Mouse (Mus musculus) embryo, embryonic 9.5 days (tissue): ENCODE results near the gene Cfb.
A peak's percentile ranks its signal among the peaks of the same experiment; 100 is the strongest.

Source experiments
- DNase-seq: peaks from one replicate; pipeline ENCODE4 v3.0.0-alpha.2; 2017; ENCODE audit errors: extremely low spot score

Gene Cfb

DNA sequence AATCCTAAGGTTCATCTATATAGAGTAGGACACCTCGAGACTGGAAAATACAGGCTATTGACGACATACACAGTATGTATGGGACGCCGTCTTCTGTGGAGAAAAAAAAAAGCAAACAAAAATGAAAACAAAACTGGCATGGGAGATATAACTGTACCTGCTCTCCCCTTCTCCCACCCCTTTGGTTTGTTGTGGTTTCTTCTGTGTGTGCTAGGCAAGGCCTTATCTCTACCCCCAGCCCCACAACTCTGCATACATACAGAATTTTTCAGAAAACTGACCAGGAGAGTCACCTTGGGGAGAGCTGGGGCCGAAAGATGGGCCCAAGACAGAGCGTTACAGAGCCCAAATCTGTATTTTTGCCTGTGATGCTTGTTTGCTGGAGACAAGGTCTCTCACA is 22.4 kb upstream of the Cfb start:
- no peak for DNase-seq

DNA sequence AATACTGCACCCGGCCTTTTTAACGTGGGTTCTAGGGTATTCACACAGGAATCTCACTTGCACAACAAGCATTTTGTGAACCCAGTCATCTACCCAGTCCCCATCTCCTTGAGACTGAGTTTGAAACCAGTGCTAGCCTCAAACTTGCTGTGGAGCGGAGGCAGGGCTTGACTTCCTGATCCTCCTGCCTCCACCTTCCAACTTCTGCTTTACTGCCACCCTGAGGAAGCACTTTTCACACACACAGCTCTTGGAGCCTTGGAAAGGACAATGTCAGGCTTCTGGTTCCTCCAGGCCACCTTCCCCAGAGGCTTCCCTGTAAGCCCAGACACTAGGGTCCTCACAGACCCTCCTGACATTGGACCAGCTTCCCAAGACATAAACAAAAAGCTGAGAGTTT is 21.0 kb upstream of the Cfb start:
- DNase-seq: no peak

DNA sequence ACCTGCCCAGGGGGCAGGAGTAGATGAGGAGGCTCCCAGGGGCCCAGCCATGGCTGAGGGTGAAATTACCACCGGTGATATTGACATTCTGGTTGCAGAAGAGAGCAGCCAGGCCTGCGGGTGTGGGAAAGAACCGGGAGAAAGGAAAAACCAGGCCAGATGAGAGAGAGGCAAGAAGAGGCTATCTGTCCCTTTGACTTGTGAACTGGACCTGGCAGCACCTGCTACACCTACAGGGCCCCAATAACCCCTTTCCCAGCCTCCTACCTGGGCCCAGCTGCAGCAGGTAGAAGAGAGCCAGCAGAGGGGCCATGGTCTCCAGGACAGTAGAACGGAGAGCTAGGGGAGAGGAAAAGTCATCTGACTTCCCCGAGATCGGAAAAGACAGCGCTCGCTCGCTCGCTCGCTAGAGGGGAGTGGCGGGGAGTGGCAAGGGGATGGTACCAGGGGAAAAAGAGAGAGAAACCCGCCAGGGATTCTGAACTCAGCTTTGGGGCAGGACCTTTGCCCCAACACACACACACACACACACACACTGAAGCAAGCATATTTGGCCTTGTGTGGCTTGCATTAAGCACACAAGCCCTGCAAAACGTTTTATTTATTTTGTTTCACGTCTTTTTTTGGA is 19.5 kb upstream of the Cfb start, which contains the start of gene Gm20547:
Gm20547 (minus strand) TSS at position 360 of the 628 bp plus-strand sequence.
- DNase-seq: no peak

GRCm38 (mm10) chr17:34881166-34881565 is 18.8 kb upstream of the Cfb start:
- no peak for DNase-seq

DNA sequence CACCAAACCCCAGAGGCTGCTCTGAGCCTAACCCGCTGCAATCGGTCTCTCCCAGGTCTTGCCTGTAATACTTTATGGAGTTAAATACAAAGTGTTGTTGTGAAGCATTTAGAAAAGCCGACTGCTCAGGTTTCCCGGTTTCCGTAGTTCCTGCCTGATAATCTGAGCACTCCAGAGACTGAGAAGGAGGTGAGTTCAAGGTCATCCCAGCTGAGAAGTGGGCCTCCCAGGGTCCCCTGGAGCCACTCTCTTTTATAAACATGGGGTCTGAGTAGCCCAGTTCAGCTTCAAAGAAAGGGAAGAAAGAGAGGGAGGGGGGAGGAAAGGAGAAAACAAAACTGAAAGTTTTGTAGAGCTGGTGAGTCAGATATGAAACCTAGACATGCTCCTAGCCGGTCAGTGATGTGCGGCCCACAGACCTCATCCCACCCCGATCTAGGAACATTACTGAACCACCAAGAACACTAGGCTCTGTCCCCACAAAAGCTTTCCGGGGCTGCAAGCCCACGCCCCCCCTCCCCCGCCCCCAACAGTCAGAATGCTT is 17.1 kb upstream of the Cfb start, which contains the start of gene Zbtb12:
Zbtb12 (plus strand) TSS at position 148 of the 544 bp plus-strand sequence.
- DNase-seq: no peak

DNA sequence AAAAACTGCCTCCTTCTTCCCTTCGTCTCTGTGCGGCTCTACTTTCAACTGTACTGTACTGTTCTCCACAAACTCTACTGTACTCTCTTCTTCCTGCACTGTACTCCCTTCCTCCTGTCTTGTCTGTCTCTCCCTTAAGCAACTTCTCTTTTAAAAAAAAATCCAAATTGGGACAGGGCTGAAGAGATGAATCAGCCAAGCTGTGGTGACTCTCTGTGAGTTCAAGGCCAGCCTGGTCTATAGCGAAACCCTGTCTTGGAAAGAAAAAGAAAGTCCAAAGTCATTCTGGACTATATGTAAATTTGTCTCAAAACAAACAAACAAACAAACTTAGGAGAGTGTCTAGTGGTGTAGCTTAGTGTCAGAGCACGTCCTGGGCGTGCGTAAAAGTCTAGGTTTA is 12.0 kb upstream of the Cfb start:
- no peak for DNase-seq

- no peak for DNase-seq
These were observed 3.7 kb upstream of the Cfb start for GRCm38 (mm10) chr17:34865981-34866380.

DNA sequence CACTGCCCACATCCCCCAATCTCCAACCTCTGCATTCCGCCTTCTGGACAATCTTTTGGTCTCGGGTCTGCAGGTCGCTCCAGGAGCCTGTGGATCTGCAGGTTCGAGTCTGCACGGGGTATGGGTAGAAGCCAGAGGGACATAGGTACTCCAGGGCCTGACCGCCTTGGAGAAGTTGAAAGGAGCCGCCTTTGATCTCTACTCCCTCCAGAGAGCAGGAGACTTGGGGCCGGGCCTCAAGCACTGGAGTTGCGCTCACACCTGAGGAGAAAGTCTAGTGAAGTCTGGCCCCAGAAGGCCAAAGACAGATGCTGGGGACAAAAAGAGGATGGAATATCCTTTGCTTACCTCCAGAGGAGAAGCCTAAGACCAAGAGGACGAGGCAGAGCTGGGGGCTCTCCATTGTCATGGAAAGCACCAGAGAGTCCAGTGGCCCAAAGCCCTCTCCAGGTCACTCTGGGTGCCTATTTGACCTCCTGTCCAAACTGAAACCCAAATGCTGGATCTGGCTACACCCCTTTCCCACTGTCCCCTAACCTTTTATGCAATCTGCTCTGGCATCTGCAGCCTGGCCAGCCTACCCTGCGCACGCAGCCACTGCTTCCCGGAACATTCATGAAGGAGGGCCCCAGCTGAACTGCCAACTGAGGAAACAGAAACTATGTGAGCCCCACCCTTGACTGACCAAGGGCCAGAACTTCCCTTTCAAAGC is 458 bp downstream of the Cfb start:
- no peak for DNase-seq

GRCm38 (mm10) chr17:34860514-34860913 is 1.8 kb downstream of the Cfb start:
- DNase-seq: no peak

- DNase-seq: no peak
These were observed 3.6 kb downstream of the Cfb start for GRCm38 (mm10) chr17:34858670-34859069.

- DNase-seq: peak; percentile 42
These were observed 6.5 kb downstream of the Cfb start for GRCm38 (mm10) chr17:34855825-34856224.

- no peak for DNase-seq
These were observed 7.6 kb downstream of the Cfb start for GRCm38 (mm10) chr17:34854761-34855160.

DNA sequence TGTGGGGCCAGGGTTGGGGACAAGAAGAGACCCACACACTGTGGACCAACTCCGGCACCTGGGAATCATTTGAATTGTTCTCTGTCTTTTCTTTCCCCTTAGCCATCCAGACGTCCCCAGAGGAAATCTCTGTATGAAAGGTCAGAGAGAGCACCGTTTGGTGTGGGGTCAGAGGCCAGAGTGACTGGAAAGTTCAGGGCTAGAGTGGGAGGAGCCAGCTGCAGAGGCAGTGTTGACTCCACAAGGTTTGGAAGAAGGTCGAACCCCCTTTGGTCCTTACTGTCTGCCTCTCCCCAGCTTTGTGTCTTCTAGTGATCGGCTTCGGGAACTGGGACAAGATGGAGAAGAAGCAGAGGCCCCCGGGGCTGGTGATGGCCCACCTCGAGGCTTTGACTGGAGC is 8.8 kb downstream of the Cfb start:
- DNase-seq: no peak

GRCm38 (mm10) chr17:34850517-34851125 is 11.7 kb downstream of the Cfb start:
- no peak for DNase-seq

- peak; percentile 98 for DNase-seq
These were observed 12.4 kb downstream of the Cfb start, which contains the start of the genes Skiv2l and Nelfe for GRCm38 (mm10) chr17:34849722-34850516. TSS of gene Skiv2l (minus strand) at chr17:34850210. TSS of gene Nelfe (plus strand) at chr17:34850391.

DNA sequence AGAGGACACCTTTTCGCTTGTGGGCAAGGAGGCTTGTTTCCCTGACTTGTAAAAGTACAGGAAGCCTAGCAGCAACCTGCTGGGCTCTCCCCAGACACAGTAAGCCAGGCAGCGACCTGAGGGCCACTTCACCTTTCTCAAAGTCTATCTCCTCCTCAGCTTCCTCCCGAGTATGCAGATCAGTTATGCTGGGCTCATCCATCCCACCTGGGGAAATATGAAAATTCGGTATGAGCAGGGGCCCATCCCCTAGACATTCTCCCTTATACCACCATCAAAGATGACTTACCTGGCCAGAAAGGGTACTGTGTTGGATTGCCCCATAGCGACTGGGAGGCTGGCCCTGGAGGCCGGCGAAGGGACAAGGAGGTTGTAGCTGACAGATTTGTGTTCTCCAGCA is 14.7 kb downstream of the Cfb start:
- DNase-seq: no peak

DNA sequence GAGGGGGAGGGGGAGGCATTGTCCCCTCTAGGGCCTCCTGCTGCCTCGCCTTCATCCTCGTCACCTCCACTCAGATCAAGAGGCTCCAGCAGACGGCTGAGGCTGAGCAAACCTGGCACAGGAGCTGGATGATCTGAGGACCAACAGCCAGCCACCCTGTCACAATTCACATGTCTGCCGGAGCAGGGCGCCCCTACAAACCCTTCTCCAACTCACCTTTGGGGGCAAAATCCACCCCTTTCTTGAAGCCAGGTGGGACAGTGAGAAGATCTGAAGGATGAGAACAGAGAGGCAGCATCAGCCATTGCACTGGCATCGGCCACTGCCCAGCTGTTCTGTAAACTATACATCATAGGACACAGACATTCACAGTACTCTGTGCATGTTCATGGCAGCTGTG is 15.1 kb downstream of the Cfb start:
- no peak for DNase-seq

DNA sequence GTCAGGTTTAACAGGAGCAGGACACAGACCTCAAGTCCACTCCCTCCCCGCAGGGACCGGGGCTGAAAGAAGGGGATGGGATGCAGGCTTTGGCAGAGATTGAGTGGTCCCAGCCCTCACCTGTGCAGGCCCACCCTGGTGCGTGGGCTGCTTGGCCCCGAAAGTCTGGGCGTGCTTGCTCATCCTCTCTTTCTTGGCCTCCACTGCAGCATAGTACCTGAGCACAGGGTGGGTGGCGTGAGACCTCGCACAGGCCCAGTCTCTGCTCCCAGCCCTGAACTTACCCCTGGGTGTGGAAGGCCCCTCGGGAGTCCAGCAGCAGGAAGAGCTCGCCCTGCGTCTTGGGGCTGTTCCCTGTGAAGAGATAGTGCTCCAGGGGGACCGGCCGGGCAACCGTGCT is 17.4 kb downstream of the Cfb start:
- no peak for DNase-seq

DNA sequence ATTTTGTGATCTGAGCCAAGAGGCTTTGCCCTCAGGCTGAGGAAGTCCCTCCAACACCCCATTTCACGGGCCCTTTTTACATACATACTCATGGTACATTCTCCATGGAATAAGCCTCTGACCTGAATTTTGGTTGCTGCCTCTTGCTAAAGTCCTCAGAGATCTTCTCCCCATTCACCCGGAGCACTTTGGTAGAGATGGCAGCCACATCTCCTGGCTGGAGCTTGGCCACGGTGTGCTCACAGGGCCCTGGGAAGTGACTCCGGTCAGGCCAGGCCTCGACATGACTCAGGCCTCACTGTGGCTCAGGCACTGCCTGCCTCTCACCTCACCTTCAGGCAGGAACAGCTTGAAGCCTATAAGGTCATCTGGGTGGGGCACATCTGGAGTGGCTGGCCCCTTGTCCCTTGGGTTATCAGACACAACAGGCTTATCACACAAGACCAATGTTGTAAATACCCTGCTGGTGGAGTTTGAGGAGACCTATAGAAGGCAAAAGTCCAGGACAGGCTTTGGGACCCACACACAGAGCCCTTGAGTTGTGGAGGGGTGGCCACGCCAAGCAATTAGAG is 21.5 kb downstream of the Cfb start:
- no peak for DNase-seq

- DNase-seq: no peak
These were observed 23.5 kb downstream of the Cfb start for GRCm38 (mm10) chr17:34838785-34839184.
